Mouse (Mus musculus) liver, postnatal 0 days (tissue): ENCODE measurements around the gene Txlng. TPM values are rescaled to one million over a fixed set of nuclear protein-coding genes. Genes with fewer than 3 reads are reported as not detected.

Source experiments
- ATAC-seq: fragments of 200-750 bp; cut with Nextera tagmentation; 2 replicates; pipeline ENCODE4 v1.8.0; 2017; ENCODE audit warnings: mild to moderate bottlenecking, moderate library complexity
- DNase-seq: peaks from one replicate; pipeline ENCODE4 v3.0.0-alpha.2; 2016
- H3K27ac ChIP-seq: fragments of 300-500 bp; sonication (generic); 2 replicates; pipeline ENCODE4 v1.5.1; 2014; ENCODE audit warnings: antibody characterized with exemption, moderate library complexity, mild to moderate bottlenecking, low read depth
- H3K27me3 ChIP-seq: fragments of 300-500 bp; sonication (generic); 2 replicates; pipeline ENCODE4 v1.6.1; 2014; ENCODE audit warnings: low read length, control low read depth, mixed read lengths; ENCODE audit not compliant: insufficient read depth
- H3K36me3 ChIP-seq: fragments of 300-500 bp; sonication (generic); replicated peaks from 2 replicates; pipeline ENCODE4 v1.6.1; 2014; ENCODE audit warnings: mild to moderate bottlenecking, control low read depth, low read length, moderate library complexity, mixed read lengths; ENCODE audit not compliant: insufficient read depth
- H3K4me1 ChIP-seq: fragments of 300-500 bp; sonication (generic); 2 replicates; pipeline ENCODE4 v1.6.1; 2014; ENCODE audit warnings: antibody characterized with exemption, mild to moderate bottlenecking, control low read depth; ENCODE audit not compliant: insufficient read depth
- H3K4me2 ChIP-seq: fragments of 300-500 bp; sonication (generic); 2 replicates; pipeline ENCODE4 v1.6.1; 2014; ENCODE audit warnings: low read depth, mild to moderate bottlenecking, low read length, moderate library complexity, mixed read lengths
- H3K4me3 ChIP-seq: fragments of 300-500 bp; sonication (generic); 2 replicates; pipeline ENCODE4 v1.5.1; 2014; ENCODE audit warnings: low read depth, low read length
- H3K9ac ChIP-seq: fragments of 300-500 bp; sonication (generic); replicated peaks from 2 replicates; pipeline ENCODE4 v1.6.1; 2014; ENCODE audit warnings: mild to moderate bottlenecking, moderate library complexity
- H3K9me3 ChIP-seq: fragments of 300-500 bp; sonication (generic); 2 replicates; pipeline ENCODE4 v1.6.1; 2016; ENCODE audit warnings: mild to moderate bottlenecking, control low read depth, low read length, mixed read lengths
- CTCF ChIP-seq: sonication (generic); IDR thresholded peaks from 2 replicates; pipeline ENCODE4 v1.5.1; 2016; ENCODE audit warnings: antibody characterized with exemption, low read depth
- EP300 ChIP-seq: IDR thresholded peaks from 2 replicates; pipeline ENCODE4 v1.6.1; 2016; ENCODE audit warnings: antibody characterized with exemption, low read depth, mild to moderate bottlenecking
- WGBS: fragments of 180-500 bp; shearing (Covaris S2); extraction: QIAGEN DNeasy Blood & Tissue Kit; methylation state at CpG from one replicate; pipeline ENCODE4 v1.1.7; 2014; ENCODE audit not compliant: insufficient replicate concordance; 5-methylcytosine and 5-hydroxymethylcytosine counted together
- polyA plus RNA-seq: library from polyadenylated mRNA; unstranded; fragments of >200 nt; fragmentation: Nextera tagmentation; extraction: Ambion mirVana; gene quantifications from 2 replicates; pipeline ENCODE4 v1.2.1, GENCODE M21; 2015

Gene Txlng
- 7.4 and 7.6 TPM in 2 replicates for polyA plus RNA-seq

DNA sequence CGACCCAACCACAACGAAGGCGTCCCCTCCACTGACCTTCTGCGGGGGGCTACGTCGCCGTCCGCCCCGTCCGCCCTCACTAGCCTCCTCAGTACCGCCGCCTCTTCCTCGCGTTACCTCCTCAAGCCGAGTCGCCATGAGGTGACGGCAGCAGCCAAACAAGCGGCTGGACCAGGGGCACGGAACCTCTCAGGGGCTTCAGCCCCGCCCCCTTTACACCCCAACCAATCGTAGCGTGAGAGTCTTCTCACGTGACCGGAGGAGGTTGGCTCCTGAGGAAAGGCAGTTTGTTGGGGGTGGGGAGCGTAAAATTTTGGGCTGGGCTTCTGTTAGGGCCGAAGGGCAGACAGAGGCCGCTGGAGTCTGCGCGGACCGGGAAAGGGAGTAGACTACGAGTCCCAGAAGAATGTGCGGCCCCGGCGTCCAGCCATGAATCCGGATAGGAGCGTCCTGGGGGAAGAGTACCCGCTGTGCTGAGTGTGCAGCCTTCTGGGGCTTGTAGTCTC, at the start of gene Txlng:
Gene Txlng (minus strand): TSS at position 252 of the 506 bp plus-strand sequence.
- Histone ChIP-seq H3K27ac (peak within 1 kb of the TSS; percentile 73), H3K27me3 (no peaks in the 10 kb centered on the region), H3K4me2 (peak within 1 kb of the TSS; percentile 84), H3K36me3 (no peaks in the 10 kb centered on the region), H3K4me3 (peak within 1 kb of the TSS; percentile 70), H3K9ac (peak within 1 kb of the TSS; percentile 68), H3K4me1 (no peaks in the 10 kb centered on the region), H3K9me3 (no peaks in the 10 kb centered on the region)
- TF ChIP-seq CTCF (no peak), EP300 (no peak)
- 21% methylated on average over 37 of the region's 37 CpGs for WGBS
- peak; percentile 97 for ATAC-seq
- peak; percentile 93 for DNase-seq

DNA sequence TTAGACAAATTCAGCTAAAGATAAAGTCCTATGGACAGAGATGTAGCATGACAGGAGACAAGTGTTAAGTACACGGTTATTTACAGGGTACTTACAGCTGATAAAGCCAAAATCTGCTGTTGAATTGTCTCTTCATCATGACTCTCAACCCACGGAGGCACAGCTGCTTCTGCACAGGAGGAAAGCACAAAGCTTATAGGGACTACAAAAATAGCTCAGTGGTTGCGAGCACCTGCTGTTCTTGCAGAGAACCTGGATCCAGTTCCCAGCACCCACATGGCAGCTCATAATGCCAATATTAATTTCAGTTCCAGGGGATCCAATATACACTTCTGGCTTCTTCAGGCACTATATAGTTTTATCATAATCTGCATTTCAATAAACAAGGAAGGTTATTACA, 49.0 kb upstream of the Txlng start:
- Histone ChIP-seq H3K4me2 (no peak overlapping the region), H3K9ac (no peak overlapping the region), H3K27ac (no peak overlapping the region), H3K36me3 (peaks cover 3% of the 10 kb centered on the region; the same call in 1 of the 2 replicates), H3K27me3 (no peaks in the 10 kb centered on the region), H3K9me3 (no peaks in the 10 kb centered on the region), H3K4me3 (no peak overlapping the region), H3K4me1 (no peaks in the 10 kb centered on the region)
- no peak for TF ChIP-seq EP300
- TF ChIP-seq CTCF, result no peak
- DNase-seq (no peak), ATAC-seq (no peak)
- 75% methylated on average over 3 of the region's 3 CpGs for WGBS

DNA sequence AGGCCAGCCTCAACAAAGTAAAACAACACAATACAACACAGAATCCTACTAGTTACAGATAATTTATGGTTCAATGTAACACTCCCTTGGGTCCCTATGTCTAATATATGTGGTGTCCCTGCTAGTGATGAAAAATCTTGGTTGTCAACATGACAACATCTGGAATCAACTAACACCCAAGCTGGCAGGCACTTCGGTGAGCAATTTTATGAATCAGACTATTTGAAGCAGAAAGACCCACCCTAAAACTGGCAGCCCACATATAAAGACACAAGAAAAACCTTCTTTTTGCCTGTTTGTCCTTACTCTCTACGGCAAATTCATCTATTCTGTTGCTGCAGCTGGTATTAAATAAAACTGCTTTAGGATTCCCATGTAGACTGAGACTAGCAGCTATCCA, 44.5 kb upstream of the Txlng start:
- Histone ChIP-seq H3K9me3 (no peaks in the 10 kb centered on the region), H3K4me1 (no peaks in the 10 kb centered on the region), H3K9ac (no peak overlapping the region), H3K4me2 (no peak overlapping the region), H3K27ac (no peak overlapping the region), H3K4me3 (no peak overlapping the region), H3K36me3 (peaks cover 8% of the 10 kb centered on the region; the same call in 1 of the 2 replicates), H3K27me3 (no peaks in the 10 kb centered on the region)
- TF ChIP-seq CTCF, result no peak
- TF ChIP-seq EP300, result no peak
- ATAC-seq (no peak), DNase-seq (no peak)
- 77% methylated on average over 2 of the region's 2 CpGs for WGBS

DNA sequence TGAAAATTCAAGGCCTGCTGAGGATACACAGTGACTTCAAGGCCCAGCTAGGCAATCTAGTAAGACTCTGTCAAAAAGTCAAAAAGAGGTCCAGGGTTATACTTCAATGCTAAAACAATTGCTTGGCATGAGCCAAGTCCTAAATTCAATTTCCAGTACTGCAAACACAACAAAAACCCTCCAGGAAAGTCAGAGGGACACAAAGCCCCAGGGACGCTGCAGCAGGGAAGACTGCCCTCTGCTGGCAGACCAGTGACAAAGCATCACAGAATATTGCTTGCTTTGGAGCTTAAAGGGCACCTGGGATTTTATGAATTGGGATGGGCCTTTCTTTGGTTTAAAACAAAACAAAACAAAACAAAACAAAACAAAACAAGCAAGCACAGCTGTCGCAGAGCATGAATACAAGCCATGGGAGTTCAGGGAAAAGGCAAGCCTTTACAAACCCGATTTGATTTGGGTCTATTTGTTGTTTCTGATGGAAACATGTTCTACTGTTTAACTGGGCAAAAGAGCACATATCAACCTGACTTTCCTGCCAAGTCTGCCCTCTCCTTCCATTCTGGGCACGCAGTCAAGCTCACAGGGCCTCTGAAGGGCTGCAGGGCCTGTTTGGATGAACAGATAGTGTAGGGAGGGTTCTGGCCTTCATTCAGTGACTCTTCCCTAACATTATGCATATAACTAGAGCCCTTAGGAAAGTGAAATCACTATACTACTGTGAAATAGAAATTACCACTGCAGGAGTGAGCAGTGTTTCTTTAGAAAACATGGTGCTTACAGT, 42.7 kb upstream of the Txlng start:
- H3K4me2 ChIP-seq, result no peak overlapping the region
- ATAC-seq (peak; percentile 68), DNase-seq (peak; percentile 26)
- H3K27ac ChIP-seq, result no peak overlapping the region
- no peaks in the 10 kb centered on the region for H3K4me1 ChIP-seq
- TF ChIP-seq CTCF (peak; percentile 83), EP300 (no peak)
- 38% methylated on average over 4 of the region's 4 CpGs for WGBS
- H3K36me3 ChIP-seq, result peaks cover 5% of the 10 kb centered on the region; the same call in 1 of the 2 replicates
- H3K9me3 ChIP-seq, result no peaks in the 10 kb centered on the region
- H3K27me3 ChIP-seq, result no peaks in the 10 kb centered on the region
- no peak overlapping the region for H3K4me3 ChIP-seq
- H3K9ac ChIP-seq, result no peak overlapping the region

DNA sequence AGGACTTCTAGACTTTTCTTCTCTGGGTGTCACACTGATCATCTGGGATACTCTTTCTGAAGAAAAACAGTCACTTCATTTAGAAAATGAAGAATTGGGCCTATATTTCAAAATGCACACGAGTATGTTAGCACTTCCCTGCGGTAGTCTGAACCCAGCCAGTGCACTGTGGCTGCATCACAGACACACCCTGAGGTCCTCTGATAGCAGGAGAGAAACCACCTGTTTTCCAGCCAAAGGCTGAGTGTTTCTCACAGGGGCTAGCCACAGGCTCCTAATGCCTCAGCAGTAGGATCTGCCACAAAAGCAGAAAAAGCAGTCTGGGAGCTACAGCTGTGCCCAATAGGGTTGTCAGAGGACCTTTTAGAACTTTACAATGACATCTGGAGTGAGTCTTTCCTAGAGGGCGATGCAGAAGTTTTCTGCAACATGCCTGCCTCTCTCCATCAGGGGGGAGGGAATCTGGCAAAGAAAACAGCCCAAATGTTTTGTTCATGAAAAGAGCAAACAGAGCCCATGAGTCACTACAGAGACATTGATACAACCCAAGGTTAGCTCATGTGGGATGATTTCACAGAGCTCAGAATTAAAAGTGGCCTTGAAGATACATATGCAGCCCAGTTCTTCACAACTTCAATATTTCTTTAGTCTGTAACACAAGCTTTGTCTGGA, 39.2 kb upstream of the Txlng start:
- Histone ChIP-seq H3K36me3 (0 out of 2 replicates have a peak, but pooled peaks cover 5% of the 10 kb centered on the region), H3K4me1 (no peaks in the 10 kb centered on the region), H3K4me3 (no peak overlapping the region), H3K9ac (no peak overlapping the region), H3K27ac (no peak overlapping the region), H3K9me3 (no peaks in the 10 kb centered on the region), H3K4me2 (no peak overlapping the region), H3K27me3 (no peaks in the 10 kb centered on the region)
- TF ChIP-seq CTCF (no peak), EP300 (no peak)
- 78% methylated on average over 3 of the region's 3 CpGs for WGBS
- ATAC-seq (no peak), DNase-seq (no peak)

DNA sequence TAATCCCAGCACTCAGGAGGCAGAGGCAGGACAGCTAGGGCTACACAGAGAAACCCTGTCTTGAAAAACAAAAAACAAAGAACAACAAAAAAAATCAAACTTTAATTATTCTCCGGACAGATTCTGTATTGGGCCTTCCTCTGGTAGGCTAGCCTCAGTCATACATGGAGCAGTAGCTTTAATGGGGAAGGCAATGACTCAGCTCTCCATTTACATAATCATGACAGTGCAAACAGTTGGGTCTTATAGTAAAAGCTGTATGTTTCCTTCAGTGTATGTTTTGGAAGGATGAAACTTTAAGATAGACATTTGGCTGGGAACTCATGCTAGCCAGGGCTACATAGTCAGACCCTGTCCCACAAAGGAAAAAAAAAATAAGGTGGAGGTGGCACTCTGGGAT, 19.4 kb upstream of the Txlng start:
- Histone ChIP-seq H3K4me3 (no peak overlapping the region), H3K36me3 (no peaks in the 10 kb centered on the region), H3K4me2 (no peak overlapping the region), H3K4me1 (no peaks in the 10 kb centered on the region), H3K9ac (no peak overlapping the region), H3K9me3 (no peaks in the 10 kb centered on the region), H3K27ac (no peak overlapping the region), H3K27me3 (no peaks in the 10 kb centered on the region)
- DNase-seq (no peak), ATAC-seq (no peak)
- TF ChIP-seq CTCF (no peak), EP300 (no peak)
- 69% methylated on average over 1 of the region's 1 CpGs for WGBS
